Mouse (Mus musculus) lung, postnatal 4 days (tissue): ENCODE data around the gene Atxn2.

Source experiments
- DNase-seq, 2 experiments: peaks; one replicate each; pipeline ENCODE4 v3.0.0; 2021

The Atxn2 gene

DNA sequence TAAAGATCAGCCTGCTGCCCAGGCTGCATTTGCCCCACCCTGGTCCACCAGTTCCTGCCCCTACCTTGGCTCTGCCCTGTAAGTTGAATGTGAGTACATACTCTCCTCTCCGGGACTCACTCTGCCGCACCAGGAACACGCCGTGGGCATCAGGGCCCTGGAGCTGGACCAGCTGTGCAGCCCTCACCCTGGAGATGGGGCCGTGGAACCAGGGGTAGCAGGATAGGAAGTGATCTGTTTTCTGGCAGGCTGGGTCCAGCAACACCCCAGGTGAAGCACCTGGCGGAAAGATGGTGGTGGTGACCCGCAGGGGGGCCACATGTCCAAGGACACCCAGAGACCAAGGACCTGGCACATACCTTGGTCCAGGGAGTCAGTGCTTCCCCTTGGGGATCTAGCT lies 107.3 kb downstream of the Atxn2 start:
- DNase-seq: peak in 1 of 2 experiments; percentile 24

DNA sequence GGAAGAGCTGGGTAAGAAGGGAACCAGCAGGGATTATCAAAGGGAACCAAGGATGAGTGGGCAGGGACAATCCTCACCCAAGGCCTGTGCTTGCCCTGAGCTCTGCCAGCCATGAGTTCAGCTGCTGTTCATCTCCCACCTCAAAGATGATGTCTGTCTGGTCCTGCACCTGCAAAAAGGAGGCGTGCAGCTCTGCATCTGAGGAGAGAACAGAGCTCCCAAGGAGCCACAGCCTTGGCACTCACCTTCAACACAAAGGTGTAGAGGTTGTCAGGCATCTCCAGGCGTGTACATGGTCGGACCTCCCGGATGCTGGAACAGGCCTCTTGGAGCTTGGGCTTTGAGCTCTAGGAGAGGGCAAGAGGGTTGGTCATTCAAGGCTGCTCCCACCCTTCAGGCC lies 107.7 kb downstream of the Atxn2 start:
- no peak for DNase-seq

DNA sequence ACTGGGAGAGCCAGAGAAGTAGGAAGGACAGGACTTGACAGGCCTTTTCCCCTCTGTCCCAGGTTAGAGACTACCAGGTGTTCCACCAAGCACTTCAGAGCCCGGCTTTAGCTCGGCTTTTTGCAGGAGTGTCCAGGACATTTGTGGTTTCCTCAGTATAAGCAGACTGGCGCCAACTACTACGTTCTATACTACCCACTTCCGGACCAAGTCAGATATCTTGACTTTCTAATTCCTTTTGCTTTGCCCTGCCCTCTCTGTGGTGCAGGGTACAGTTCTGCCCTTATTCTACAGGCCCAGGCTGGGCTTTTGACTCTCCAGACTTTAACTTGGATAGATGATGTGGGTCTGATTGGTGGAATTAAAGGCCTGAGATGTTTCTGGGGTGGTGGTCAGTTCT lies 108.4 kb downstream of the Atxn2 start:
- DNase-seq: no peak

DNA sequence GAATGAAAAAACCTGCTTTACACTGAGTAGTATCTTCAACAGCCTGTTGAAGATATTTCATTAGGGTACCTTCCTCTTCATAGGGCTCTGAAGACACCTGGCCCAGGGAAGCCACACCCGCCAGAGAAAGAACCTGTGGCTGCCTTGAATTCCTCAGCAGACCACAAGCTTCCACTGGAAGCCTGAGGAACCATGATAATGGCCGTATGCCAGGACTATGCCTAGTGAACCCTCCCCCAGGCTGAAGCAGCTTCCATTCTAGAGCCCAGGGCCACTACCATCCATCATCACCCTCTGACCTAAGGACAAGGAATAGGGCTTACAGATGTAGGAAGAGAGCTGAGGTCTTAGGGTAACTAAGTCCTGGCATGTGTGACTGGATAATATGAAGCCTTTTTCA lies 109.0 kb downstream of the Atxn2 start:
- peak in 1 of 2 experiments; percentile 24 for DNase-seq

DNA sequence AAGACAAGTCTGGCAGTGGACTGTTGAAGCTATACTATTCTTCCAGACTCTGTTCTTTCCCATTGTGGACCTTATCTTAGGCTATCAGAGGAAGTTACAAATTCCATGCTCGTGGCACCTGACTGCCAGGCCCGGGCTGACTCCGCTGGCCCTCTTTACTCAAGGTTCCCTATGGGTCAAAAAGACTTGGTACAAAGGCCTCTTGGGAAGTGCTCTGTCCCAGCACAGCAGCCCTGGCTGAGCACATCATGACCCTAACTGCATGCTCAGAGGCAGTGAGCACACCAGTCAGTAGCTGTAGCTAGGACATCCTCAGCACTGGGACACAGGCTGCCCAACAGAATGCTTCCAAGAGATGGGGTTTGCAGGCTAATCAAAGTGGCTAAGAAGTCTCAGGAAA lies 109.5 kb downstream of the Atxn2 start:
- DNase-seq: peak in 1 of 2 experiments; percentile 18

DNA sequence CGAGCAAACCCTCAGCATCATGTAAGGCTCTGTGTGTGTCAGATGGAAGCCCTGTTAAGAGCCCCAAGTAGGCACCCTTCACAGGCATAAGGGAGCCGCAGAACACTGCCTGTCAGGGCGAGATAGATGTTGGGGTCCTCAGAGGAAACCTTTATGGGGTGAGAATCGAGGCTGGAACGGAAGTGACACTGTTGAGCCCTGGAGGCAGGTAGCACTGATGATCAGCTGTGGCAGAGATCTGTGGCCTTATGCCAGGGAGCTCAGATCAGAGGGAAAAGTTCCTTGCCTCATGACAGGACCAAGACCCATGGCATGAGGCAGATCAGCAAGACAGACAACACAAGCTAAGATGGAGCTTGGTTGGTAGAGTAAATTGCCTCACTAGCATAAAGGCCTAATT lies 110.0 kb downstream of the Atxn2 start:
- DNase-seq: peak in 1 of 2 experiments; percentile 21

DNA sequence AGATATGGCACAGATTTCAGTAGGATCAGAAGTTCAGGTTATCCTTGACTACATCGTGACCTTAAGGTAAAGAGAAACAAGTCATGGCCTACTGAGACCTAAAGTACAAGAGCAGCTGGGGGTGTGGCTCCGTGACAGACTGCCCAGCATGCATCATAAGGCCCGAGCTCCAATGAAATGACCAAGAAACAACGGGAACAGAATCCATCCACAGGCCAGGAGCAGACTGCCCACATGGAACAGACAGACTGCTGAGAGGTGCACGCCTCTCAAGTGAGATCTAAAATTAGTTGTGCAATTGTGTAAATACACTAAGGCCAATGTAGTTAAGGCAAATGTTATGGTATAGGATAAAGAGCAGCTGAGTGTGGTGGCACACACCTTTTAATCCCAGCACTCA lies 110.4 kb downstream of the Atxn2 start:
- peak in 1 of 2 experiments; percentile 19 for DNase-seq

DNA sequence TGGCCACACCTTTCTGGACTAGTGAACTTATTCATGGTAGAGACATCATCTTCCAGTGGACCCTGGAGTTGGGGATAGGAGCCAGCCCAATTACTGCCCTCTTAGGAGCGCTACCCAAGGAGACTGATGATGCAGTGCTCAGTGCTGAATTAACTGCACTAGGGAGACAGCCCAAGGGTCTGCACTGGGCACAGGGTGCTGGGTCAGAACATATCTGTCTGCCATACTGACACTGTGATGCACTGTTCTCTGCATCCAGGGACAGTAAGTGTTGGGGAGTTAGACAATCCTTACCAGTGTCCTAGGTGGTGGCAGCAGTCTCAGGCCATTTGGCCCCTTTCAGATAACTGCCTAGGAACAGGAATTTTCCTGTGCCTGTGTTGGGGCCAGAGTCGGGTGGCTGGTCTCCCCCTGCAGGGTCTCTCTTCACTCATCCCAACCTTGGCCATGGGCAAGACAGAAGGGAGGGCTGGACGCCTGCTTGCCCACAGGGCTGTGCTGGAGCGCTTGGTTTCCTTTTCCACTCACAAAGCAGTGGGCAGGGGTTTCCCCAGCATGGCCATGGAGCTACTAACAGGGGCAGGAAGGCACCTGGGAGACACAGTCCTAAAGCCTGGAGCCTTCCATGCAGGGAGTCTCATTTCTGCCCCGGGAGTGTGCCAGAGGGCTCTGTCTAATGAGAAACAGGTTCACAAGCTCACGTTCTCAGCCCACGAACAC lies 111.8 kb downstream of the Atxn2 start:
- no peak for DNase-seq

DNA sequence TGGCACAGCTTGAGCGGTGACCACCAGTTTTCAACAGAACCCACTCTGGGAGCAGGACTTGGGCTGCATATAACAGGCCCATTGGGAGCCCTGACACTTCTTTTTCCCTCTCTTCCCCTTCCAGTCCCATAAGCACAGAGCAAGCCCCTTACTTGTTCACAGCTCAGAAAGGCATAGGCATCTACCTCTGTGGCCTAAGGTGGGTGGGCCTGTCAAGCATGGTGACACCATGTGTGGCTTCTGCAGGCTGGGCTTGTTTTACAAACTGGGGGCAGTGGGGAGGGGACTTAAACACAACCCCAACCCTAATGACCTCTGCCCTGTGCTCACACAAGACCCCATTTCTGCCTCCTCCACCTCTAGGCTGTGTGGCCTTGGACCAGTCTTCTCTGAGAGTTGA lies 112.5 kb downstream of the Atxn2 start:
- no peak for DNase-seq

DNA sequence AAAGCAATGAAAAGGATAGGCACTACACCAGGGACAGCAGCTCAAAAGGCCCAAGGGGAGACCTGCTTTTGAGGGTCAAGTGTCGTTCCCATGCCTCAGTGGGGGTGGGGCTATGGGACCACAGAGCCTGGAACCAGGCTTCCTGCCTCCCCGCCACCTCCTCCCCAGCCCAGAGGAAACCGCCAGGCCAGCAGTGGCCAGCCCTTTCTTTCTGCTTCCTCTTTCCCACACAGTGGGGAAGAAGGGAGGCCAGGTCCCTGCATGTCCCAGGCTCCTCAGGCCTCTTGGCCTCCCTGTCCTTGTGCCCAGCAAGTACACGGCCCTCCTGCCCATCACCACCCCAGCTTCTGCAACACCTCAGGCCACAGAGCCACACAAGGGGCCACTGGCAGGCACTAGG lies 113.0 kb downstream of the Atxn2 start:
- DNase-seq: peak; percentile 64 to 73

DNA sequence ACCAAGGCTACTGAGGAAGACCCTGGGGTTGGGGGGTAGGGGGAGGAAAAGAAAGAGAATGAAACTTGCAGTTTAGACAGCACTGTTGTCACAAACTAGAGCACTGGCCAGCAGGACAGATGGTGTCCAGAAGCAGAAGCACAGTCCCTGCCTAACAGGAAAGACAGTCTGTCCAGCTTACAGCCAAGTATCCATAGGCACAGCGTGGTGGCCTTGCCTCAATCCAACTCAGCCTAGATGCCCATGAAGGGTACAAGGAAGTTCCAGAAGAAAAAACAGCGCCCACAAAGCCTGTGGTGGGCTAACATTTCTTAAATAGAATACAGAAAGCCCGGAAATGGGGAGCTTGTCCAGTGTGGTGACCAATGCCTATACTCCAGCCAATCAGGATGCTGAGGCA lies 114.5 kb downstream of the Atxn2 start:
- no peak for DNase-seq

DNA sequence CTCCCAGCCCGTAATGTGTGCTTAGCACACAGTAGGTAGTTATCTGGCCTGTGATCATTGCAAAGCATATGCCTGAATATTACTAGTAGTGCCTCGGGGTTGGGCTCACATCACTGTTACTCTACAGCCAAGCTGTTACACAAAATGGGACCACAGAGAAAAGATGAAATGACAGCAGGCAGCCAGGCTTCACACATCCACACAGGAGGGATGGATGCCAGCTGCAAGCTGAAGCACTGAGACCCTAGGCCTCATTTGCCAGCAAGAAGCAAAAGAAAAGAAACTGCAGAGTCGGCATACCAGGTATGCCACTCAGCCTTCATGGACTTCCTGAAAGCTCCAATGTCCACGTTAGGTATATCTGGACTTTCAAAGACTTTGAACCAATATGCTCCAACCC lies 116.7 kb downstream of the Atxn2 start:
- no peak for DNase-seq

DNA sequence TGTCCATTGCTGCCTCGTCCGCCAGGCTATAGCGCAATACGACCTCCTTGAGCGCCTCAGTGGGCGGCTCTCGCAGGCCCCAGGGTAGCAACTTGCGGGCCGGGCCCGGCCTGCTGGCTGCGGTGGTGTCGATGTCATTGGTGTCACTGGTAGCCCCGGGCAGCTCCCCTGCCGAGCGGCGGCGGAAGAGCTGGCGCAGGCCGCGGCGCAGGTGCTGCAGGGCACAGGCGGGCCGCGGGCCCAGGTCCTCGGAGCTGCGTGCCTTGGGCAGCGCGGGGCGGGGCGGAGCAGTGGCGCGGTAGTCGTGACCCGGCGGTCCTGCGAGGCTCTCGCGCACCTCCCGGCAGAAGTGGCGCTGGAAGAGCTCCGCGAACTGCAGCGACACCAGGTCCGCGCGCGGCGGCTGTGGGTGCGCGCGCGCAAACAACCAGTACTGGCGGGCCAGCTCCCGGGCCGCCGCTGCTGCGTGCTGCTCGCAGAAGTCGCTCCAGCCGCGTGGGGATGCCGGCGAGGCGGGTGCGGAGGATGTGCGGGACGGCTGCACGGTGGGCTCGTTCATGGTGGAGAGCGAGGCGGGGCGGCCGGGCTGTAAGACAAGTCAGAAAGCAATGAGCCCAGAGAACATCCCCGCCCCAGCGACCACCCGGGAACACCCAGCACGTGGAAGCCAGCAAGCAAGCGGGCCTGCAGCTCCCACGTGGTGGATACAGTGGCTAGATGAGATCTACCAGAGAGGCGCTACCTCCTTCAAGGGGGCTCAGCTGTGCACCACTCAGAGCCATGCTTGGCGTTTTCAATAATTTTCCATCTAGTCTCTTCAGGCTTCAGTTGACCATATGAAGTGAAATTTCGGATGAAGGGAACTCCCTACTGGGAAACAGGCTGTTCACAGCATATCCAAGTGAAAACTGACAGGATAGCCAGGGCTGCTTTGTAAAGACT lies 117.6 kb downstream of the Atxn2 start:
- DNase-seq: peak in 1 of 2 experiments; percentile 59

DNA sequence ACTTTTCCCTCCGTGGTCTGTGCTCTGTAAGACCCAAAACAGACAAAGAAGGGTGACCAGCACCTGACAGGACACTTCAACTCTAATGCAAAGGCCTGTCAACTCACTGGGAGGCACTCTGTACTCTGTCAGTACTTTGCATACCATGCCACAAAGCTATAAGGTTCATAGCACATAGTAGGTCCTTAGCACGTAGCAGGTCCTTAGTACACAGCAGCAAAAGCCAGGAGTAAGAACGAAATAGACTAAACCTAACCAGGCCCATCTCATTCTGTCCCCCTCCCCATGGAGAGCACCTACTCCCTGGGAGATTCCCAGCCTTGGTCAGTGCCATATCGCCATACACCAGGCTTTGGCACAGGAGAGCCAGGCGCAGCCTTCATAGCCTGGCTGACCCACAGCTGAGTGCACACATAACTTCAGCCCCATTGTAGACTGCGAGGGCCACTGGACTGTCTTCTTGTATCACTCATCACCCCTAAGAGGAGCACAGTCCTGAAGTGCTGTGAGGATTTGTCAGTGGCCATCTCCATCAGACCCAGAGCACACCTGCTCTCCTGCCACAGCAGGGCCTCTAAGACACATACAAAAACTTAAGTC lies 120.0 kb downstream of the Atxn2 start:
- DNase-seq: no peak

DNA sequence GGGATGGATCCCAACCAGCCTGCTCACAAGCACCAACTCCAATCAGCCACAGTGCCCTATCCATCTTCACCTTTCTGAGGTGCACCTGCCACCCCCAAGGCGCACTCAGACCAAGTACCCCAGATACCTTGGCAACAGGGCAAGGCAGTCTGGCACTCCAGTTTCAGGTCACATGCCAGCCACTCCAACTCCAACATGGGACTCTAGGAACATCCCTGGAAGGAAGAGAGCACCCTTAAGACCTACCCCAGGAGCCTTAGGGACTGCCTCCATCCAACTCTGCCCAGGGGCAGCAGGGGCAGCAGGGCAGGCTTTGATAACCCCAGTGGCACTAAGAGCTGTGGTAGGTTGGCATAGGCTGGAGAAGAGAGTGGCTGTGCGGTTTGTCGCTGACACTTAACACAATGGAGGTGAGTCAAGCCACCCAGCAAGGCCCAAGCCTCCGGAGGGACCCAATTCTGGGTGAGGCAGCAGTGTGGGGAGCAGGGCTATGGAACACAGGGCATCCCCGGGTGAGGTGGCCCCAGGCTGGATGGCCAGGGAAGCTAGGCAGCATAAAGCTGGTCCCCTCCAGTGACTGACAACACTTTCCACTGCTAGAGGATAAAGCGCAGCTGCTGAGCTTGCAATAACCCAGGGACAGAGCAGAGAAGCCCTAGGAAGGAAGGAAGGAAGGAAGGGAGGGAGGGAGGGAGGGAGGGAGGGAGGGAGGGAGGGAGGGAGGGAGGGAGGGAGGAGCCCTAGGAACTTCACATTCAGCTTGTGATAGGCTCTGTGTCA lies 121.4 kb downstream of the Atxn2 start:
- DNase-seq: peak in 1 of 2 experiments; percentile 58

DNA sequence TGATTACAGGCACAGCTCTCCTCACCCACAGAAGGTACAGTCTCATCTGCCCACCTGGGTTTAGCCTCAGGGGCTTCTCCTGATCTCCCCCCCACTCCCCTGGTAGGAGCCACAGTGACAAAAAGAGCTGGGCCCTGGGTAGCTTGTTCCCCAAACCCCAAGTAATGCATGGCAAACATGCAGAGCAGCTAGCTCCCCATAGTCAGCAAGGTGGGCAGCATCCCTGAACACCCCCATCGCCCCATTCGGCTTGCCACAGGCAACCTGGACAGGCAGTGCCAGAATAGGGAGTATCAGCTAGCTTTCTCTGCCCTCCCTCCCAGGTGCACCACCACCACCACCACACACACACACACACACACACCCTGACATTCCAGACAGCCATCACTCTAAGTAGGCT lies 122.0 kb downstream of the Atxn2 start:
- DNase-seq: no peak

DNA sequence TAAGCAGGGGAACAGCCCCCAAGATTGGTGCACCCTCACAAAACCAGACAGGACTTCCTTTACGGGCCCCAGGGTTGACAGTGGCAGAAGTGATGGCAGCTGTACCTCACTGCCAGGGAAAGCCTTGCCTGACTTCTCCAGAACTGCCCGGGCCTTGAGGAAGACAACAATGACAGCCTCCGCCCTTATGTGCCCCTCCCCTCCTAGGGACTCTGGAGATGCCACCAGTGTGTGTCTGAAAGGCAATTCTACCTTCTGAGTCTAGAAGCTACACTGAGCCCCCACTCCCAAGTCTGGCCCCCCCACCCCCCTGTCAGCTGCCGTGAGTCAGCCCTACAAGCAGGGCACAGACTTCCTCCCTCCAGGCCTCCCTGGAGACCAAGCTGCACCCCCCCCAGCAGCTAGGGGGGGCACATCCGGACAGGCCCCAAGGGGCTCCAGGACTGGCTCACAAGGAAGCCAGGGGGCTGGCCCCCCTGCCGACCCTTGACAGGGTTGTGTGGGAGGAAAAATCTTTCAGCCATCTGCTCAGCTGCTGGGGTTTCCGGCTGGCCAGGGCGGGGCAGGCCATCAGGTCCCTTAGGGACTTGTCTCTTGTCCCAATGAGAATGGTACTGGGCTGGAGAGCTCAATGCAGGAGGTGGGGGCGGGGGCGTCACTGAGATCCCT lies 122.6 kb downstream of the Atxn2 start:
- DNase-seq: peak; percentile 81 to 92

DNA sequence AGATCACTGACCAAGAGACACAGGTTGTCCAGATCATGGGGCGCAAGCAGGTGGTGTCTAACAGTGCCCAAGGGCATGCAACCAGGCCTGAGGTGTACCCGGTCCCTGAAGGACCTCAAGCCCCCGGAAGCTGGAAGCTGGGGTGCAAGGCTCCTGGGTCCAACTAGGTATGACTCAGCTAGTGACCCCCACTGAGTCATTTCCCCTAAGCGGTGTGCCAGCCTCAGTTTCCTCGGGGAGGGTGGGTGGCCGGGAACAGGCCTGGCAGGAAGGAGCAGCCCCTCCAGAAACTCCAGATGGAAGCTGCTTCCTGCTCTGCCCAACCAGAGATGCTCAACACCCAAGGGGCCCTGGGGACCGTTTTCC lies 123.1 kb downstream of the Atxn2 start:
- no peak for DNase-seq

DNA sequence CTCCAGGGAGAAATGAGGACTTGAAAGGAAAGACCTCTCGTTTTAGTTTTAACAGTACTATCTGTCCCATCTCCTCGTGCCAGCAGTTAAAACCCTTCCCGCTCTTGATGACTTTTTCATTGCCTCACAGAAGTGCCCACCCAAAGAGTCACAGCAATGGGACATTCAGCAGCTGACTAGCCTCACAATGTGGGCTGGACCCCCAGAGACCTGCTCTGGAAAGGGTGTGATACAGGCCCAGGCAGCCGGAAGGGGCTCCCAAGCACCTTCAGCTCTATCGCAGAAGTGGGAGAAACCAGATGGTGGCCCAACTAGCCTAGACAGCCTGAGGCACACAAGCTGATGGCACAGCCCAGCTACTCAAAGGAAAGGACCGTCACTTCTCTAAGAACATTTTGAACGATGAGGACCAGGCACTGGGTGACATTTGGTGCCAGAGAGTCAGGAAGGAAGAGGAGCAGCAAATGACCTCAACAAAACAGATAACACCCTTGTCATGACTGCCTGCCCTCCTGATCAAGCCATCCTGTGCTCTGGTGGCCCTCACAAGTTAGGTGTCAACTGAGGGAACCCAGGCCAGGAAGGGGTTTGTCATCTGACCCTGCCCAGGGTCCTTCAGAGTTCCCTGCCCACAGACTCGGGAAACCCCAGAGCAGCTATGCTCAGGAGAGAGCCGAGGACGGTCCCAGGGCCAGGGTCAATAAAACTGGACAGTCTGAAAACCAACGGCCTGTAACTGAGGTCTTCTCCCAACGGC lies 124.0 kb downstream of the Atxn2 start:
- peak in 1 of 2 experiments; percentile 39 for DNase-seq

DNA sequence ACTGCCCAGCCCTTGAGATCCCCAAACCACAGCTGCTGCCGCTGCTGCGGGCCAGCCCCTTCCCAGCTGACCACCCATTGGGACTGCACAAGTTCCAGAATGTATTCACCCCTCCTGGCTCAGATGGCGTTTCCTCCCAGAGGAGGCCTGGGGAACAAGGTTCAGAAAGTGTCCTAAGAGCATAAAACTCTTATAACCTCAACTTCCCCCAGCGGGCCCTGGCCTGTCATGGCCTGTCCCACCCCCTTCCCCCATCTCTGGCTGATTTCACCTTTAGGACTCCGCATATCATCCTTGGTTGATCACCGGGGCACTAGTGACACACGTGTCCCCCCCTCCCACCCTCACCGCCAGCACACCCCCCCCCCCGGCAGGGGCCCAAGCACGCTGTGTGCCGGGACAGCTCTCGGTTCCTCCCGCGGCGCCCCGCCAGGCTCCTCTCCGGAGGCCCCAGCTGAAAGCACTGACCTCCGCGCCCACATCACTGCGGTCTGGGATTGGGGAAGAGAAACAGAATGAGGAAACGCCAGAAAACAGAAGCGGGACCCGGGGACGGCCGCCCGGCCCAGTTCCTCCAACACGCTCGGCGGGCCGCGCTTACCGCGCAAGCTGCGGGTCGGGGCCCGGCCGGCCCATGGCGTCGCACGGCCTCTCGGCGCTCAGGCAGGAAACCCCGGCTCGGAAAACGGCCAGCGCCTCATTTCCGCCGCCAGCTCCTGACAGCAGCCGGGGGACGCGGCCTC lies 125.0 kb downstream of the Atxn2 start:
- peak; percentile 45 to 49 for DNase-seq
